Mouse (Mus musculus) ZHBTc4 (cell line): Measurements from ENCODE around the gene Hadhb.

ENCODE experiments used
- DNase-seq: peaks from one replicate; pipeline ENCODE4 v3.0.0-alpha.2; 2011; ENCODE audit warnings: low read depth, low spot score

Gene Hadhb

DNA sequence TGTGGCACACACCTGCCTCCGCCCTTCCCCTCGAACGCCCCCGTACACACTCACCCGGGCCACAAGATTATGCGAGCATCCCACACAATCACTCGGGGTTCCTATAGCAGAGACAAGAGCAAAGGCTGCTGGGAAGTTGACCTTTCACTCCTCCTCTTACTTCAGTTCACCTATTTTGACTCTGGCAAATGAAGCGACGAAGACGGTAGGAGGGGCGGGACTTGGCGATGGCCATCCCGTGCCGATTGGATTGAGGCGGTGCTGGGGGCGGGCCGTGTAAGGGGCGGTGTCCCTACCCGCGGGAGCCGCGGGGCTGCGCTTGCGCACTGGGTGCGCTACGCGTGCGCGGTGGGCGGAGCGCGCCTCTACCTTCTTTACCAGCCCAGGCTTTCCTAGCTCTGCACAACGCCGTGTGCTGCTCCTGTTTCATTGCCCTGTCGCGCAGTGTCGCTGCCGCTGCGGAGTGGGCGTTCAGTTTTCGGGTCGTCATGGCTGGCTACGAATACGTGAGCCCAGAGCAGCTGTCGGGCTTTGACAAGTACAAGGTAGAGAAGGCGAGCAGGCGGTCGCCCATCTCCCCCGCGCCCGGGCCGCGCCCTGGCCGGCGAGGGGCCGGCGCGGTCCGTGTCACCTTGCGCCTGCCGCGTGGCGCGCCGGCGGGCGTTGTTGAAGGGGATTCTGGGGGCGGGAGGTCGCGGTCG is 77.4 kb downstream of the Hadhb start, which contains the start of gene Selenoi:
TSS of gene Selenoi (plus strand) at position 311 of the 701 bp plus-strand sequence.
- DNase-seq: peak; percentile 98

DNA sequence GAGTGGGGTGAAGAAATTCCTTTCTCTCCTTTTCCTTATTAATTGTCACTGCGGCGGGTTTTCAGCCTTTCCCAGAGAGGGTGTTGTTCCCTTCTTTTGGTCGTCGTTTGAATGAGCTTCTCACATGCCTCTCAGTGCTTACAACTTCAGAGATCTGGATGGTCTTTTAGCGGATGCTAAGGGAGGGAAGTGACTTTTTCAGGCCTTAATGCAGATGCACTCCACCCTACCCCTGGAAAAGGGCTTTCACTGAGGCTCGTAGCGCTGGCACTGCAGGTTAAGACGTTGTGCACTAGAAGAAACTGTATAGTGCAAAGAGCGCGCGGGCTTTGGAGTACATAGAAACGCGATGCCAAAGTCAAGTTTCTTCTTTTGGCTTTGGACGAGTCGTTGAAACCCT is 78.0 kb downstream of the Hadhb start:
- DNase-seq: no peak

DNA sequence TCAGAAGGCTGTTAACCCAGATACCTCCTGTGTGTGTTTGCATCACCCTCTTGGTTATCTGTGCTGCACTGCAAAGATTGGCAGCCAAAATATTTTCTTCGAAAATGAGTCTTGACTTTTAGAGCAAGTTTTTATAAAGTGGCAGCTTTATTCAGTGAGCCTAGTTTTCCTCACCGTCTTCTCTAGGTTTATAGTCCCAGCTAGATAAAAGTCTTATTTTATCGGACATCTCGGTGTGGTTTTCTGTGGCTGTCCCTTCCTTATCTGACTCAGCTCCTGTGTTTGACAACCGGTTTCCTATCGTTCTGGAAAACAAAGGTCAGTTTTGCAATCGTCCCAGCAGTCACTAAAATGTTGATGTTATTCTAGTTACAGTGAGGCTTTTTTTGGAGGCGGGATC is 78.9 kb downstream of the Hadhb start:
- no peak for DNase-seq
